Mouse (Mus musculus) monocyte, adult 2 months (primary cell): ENCODE data around the gene Ankrd2.
A peak's percentile ranks its signal among the peaks of the same experiment; 100 is the strongest.

Experiments
- DNase-seq, 2 experiments: peaks; one replicate each; pipeline ENCODE4 v3.0.0; 2022; ENCODE audit warnings: low spot score in 2 of 2, low read depth in 1 of 2

The Ankrd2 gene

GRCm38 (mm10) chr19:42035456-42036248, at the start of gene Ankrd2:
Ankrd2 (plus strand) TSS chr19:42036000.
- peak; percentile 53 to 55 for DNase-seq

DNA sequence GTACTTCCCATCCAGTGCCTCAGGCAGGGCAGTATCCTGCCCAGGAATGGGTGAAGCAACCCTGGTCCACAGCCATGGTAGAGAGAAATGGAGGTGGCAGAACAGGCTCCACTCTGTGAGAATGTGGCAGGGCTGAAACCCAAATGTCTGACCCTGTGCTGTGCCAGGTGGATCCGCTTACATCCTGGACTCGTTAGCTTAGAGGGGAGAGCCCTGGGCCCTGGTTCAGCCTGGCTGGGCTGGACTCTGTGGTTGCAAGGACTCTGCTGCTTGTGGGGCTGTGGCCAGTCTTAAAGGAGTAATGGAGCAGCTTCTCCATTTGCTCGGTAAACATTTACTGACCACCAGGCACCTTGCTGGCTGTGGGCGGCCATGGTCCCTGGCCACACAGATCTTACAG, 48.6 kb upstream of the Ankrd2 start:
- DNase-seq = no peak

GRCm38 (mm10) chr19:41989810-41990209, 46.0 kb upstream of the Ankrd2 start:
- DNase-seq = peak in 1 of 2 experiments; percentile 19

GRCm38 (mm10) chr19:41991926-41992477, 43.8 kb upstream of the Ankrd2 start:
- DNase-seq = no peak

DNA sequence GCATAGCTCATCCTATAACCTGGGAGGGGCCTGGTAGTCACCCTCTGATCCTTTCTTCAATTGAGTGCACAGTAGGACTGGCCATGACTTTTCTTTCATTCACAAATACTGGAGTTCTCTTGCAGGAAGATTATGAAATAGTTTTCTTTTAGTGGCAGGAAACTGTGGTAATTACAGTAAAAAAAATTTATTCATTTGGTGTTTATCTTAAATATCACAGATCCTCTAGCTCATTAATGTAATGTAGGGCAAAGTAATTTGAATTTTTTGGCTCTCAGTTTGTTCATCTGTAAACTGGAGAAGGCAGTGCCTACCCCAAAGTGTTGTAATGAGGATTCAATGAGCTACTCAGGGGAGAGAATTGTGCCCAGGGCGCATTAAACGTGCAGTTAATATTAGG, 42.8 kb upstream of the Ankrd2 start:
- DNase-seq = no peak

- DNase-seq = no peak
Observed at GRCm38 (mm10) chr19:41993484-41993883, 42.3 kb upstream of the Ankrd2 start.

DNA sequence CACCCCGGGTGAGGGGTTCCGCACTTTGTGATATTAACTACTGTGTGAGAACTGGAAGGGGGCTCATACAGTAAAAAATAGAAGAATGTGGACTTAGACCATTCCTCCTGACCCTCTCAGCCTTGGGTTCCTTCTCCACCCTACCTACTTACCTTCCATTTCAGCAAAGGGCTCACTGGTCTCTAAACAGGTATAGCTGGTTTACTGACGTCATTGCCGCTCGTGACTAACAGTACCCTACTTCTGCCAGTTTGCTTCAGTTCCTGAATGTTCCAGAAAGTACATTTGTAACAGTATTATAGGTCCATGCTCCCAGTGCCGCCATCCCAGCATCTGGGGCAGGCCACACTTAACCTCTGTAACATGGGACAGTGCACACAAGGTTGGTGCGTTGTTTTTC, 41.8 kb upstream of the Ankrd2 start:
- DNase-seq = no peak

GRCm38 (mm10) chr19:41995483-41995882, 40.3 kb upstream of the Ankrd2 start:
- DNase-seq = no peak

DNA sequence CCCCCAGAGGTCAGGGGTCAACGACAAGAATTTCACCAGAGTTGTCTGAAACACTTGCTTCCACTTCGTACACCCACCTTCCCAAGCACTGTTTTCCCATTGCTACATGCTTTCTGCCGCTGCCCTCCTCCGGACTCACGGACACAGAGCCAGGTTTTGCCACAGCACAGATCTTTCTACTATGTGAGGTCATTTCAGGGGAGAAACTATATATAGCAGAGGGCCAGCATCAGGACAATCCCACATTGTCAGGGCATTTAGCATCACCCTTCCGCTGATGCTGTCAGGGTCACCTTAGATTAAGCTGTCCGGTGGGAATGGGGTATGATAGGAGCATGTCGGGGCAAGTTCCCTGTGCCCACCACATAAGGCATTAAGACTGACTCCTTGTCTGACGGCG, 38.7 kb upstream of the Ankrd2 start:
- DNase-seq = no peak

DNA sequence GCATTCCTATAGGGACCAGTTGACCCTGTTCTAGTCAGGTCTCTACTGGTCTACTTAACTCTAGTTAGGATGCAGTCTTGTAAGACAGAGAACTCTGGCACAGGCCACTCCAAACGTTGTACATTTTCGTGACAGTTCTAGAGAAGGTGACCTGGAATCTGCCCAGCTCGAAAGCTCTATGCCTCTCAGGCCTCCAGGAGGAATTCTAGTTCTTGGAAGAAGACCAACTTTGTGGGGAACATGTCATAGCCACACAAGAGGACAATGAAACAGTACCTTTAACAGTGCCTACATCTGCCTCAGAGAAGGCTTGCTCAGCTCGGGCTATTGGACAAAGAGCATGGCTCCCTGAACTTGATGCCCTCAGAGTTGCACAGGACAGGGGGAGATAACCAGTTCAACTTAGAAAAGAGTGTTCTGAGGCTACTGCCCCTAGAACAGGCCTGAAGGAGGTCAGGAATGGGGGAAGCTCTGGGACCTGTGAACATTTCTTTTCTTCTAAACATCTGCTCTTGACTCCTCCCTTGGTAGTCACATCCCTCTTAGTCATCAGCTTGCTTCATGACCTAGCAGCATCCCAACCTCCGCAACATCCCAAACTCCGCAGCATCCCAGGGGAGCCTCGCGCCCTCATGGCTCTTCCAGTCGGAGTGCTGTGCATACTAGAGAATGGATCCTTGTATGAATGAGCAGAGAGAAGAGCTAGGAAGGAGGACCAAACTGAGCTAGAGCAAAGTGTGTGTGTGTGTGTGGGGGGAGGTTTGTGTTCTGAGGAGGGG, 36.8 kb upstream of the Ankrd2 start:
- no peak for DNase-seq

DNA sequence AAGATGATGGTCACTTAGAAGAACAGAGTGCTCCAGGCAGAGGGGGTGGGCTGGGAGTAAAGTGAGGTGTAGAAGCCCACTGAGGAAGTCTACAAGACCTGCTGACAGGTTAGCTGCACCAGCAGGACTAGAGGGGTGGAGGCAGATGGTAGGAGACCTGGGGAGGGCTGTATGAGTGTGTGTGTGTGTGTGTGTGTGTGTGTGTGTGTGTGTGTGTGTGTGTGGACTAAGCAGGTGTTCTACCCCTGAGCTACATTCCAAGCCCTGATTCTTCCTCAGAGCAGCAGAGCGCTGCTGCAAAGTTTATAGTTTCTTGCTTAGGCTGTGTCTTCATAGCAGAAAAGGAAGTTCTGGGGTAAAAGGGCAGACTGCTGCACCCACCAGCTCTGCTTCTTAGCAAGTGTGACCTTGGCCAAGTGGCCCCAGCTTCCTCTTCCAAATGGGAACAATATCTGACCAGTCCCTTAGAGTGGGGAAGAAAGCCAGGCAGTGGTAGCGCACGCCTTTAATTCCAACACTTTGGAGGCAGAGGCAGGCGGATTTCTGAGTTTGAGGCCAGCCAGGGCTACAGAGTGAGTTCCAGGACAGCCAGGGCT, 36.0 kb upstream of the Ankrd2 start:
- DNase-seq = peak in 1 of 2 experiments; percentile 53

GRCm38 (mm10) chr19:42000446-42000958, 35.3 kb upstream of the Ankrd2 start:
- DNase-seq = no peak

DNA sequence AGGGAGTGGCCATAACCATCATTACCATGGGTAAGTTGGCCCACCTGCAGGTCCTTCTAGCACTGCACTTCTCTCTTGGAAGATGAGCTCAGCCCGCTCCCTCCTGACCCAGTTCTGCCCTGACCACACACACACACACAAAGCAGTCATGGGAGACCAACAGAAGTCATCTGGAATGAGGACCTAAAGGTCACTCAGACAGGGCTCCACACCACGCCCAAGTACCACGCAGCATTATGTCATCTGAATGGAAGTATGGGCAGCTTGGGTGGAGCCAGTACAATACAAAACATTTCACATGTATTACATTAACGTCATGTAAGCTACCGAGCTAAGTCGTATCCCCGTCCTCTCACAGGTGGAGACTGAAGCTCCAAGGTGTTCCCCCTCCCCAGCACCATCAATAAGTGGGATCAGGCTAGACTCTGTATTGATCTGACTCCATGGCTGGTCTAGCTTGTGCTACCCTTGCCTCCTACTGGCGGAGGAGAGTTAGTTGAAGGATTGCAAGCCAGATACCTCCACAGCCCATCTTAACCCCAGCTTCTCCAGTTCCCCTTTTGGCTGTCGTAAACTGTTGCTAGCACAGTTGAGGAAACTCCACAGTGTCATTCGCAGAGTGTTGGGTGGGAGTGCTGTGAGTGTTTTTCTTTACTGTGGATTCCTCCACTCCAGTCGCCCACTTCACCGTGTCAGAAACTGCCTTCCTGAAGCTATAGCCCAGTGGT, 34.4 kb upstream of the Ankrd2 start:
- DNase-seq = peak; percentile 44 to 77

- no peak for DNase-seq
Observed at GRCm38 (mm10) chr19:42004258-42004657, 31.5 kb upstream of the Ankrd2 start.

DNA sequence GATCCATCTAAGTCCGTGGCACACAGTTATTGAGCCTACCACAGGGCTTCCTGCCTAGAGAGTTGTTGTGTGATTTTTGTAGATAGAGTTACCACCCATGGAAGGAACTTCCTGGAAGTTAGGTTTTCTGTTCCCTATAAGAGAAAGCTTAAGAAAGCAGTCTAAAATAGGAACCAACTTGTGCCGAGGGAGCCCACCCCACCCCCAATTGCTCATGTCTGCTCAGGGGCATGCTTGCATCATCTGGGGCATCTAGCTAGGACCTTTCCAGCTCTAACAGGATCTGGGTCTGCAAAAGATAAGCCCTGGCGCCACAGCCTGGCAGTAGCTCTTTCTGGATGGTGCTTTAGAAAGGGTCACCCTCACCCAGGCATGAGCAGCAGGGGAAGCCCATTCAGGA, 30.2 kb upstream of the Ankrd2 start:
- peak; percentile 51 to 62 for DNase-seq

GRCm38 (mm10) chr19:42006568-42006967, 29.2 kb upstream of the Ankrd2 start:
- DNase-seq = no peak

DNA sequence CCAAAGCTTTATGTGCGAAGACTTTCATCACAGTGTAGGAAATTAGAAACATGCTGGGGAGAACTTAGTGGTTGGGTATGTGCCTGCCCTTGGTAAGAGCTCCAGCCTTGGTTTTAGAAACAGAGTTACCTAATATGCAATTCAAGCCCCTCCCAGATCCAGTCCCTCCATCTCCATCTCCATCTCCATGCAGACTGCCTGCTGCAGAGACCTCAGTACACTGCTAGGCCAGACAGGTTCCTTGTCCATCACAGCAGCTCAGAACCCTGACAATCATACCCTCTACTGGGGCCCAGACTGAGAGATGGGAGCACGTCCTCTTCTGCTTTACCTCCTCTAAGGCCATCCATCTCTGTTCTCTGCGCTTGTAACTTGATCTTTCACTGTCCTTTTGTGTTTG, 27.2 kb upstream of the Ankrd2 start:
- no peak for DNase-seq

GRCm38 (mm10) chr19:42009067-42009466, 26.7 kb upstream of the Ankrd2 start:
- DNase-seq = no peak

- DNase-seq = no peak
Observed at GRCm38 (mm10) chr19:42010436-42010835, 25.4 kb upstream of the Ankrd2 start.

DNA sequence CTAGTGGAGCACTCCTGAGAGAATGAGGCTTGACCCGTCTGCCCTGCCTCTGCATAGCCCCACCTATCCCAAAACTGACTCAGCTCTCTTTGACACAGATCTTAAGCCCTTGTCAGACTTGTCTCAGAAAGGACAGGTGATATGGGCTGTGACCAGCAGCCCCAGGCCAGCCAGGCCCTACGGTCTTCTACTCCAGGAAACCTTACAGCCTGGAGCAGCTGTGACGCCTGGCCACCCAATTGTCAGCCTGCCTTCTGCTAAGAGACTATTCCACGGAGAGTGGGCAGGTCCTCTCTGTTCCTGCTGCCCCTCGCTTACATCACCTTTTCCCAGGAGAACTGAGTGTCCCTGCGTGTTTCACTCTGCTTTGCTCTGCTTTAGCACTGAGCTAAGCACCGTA, 24.7 kb upstream of the Ankrd2 start:
- no peak for DNase-seq
